Mouse (Mus musculus) adipocyte (in vitro differentiated cells): ENCODE results near the gene Mitd1.

Source experiments
- DNase-seq: peaks from one replicate; pipeline ENCODE4 v3.0.0-alpha.2; 2016; ENCODE audit warnings: low spot score

Mitd1 gene

DNA sequence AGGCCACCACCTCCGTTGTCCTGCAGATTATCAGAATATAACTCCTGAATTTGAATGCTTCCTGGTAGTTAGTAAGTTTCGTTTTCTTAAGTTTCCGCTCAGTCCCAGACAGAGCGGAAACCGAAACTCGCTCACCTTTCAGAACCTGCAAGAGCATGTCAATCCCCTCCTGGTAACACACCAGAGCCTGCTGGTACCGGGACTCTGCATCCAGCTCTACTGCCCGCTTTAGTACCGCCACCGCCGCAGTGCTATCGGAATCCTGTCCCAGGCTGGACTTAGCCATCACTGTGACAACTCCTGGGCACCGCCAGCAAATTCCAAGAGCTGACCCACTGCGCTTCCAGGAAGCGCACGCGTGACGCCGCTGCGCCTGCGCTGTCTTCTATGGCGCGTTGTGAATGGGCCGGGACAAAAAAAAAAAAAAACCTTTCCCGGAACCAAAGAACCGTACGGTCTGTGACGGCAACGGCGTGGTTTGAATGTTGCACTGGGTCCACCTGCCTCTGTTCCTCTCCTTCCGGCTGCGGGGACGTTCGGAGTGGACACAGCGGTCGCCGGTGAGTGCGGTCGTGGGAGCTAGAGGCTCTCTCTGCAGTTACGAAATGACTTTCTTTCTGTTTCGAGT, at the start of gene Mitd1, which contains the start of gene Mrpl30:
TSS of gene Mitd1 (minus strand) at position 387 of the 628 bp plus-strand sequence.
TSS of gene Mrpl30 (plus strand) at position 453 of the 628 bp plus-strand sequence.
- peak; percentile 95 for DNase-seq

DNA sequence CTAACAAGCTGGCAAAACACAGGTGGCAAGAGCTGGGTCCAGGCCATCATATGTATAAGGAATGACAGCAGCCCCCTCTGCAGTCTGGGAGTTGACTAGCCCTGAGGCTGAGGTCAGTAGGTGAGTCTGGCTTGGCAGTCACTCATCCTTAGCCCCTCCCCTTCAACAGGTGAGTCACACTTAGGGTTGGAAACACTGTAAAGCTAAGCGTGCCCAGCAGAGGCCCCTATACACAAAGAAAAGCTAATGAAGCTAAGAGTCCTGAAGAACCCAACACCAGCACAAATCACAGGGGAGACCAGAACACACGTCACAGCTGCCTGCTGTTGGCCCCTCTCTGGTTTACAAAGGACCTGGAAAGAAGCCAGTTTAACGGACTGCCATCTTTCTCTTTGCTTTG, 41.6 kb upstream of the Mitd1 start:
- no peak for DNase-seq

DNA sequence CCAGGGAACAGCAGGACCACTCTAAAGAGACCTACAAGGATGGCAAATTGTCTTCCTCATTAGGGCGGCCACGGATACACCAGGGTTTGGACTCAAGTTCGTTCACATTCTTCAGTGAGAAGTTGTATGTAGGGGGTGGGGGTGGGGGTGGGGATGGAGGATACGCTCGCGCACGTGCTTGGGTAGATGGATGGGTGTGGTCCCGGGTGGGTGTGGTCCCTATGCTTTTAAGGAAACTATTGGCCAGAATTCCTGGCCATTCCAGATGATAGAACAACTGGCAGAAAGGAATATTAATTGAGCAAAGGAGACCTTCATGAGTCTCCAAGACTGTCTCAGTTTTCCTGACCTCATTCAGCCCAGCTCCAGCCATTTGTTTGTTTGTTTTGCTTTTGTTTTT, 35.8 kb upstream of the Mitd1 start:
- no peak for DNase-seq

- no peak for DNase-seq
These were observed 32.3 kb upstream of the Mitd1 start for GRCm38 (mm10) chr1:37922536-37922935.

DNA sequence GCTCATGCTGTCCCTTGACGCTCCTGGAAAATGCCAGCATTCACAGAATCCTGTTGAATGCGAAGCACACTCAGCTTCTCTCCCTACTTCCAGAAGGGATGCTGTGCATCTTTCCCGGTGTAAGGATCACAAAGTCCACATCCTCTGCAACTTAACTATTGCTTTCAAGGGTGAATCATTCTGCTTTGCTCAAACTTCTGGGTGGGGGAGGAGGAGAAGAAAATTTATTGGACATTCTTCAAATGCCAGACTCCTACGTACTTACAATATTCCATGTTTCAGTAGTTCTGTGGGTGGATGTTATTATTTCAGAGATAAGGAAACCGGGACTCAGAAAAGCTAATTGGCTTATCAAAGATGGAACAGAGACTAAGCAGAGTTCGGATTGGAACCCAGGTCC, 27.9 kb upstream of the Mitd1 start:
- DNase-seq, result no peak

DNA sequence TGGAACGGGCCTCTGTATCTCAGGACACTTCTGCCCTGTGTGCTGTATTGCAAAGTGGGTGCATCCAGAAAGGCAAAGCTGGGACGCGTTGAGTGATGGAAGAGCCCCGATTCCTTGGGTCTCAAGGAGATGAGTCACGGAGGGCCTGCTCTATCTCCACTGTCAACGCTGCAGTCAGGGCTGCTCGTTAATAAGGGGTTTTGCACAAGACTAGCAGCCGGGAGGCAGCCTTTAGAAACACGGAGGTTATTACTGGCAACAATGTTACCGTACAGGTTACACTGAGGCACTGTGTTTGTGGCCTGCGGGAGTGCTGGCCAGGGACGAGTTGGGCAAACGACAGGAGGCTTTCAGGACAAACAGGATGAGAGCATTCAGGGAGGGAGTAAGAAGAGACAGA, 27.5 kb upstream of the Mitd1 start:
- no peak for DNase-seq

DNA sequence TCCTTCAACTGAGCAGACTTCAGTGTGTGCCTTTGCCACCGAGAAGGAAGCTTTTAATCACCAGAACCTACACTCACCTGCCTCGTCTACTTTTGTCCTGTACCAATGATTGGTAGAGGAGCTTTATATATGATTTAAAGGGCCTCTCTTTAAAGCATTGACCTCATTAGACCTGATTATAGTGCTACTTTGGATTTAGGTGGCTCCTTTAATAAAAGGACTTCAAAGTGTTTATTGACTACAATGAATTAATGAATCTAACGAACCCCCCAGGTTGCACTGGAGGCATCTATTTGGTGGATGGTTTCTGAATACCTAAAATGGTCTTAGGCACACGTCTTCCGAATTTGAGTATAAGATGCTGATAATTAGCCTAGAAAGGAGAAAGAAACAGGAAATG, 26.2 kb upstream of the Mitd1 start, which contains the start of gene Lyg2:
TSS of gene Lyg2 (minus strand) at position 101 of the 400 bp plus-strand sequence.
- no peak for DNase-seq

DNA sequence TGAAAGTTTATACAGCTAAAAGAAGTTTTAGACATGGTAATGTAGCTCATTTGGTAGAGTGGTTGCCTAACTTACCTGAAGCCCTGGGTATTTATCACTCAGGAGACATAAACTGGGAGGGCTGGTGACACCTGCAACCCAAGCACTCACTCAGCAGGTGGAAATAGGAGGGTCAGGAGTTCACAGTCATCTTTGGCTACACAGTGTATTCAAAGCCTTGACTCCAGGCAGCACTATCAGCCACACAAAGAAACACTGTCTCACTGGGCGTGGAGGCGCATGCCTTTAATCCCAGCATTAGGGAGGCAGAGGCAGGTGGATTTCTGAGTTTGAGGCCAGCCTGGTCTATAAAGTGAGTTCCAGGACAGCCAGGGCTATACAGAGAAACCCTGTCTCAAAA, 22.5 kb upstream of the Mitd1 start:
- no peak for DNase-seq

GRCm38 (mm10) chr1:37903178-37903577, 13.0 kb upstream of the Mitd1 start:
- DNase-seq, result peak; percentile 52

DNA sequence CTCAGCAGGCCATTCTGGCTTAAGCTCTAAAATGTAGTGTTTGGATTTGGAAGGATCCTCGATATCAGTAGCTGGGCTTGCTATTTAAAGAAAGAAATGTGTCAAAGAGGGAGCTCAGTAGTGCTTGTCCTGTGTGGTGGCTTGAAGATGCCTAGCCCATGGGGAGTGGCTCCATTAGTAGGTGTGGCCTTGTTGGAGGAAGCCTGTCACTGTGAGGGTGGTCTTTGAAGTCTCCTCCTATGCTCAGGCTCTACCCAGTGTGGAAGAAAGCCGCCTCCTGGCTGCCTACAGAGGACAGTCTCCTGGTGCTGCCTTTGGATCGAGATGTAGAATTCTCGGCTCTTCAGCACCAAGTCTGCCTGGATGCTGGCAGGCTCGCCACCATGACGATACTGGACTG, 10.1 kb upstream of the Mitd1 start:
- no peak for DNase-seq

GRCm38 (mm10) chr1:37899816-37900215, 9.6 kb upstream of the Mitd1 start:
- no peak for DNase-seq

DNA sequence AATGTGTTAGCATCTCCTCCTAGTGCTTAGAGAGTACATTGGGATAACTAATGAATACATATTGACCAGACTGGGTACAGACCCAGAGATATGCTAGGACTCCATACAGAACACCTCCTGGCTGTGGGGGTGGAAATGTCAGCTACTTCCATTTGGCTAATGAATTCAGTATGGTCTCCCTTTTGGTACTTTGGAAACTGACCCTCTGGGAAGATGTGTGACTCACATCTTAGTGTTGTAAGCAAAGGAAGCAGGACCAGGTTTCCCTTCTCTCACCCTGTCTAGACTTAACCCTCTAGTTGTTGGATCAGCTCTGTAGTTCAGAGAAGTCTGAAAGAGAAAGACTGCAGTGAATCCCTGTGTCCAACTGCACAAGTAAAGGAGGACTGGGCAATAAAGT, 4.4 kb upstream of the Mitd1 start:
- DNase-seq, result no peak

GRCm38 (mm10) chr1:37891400-37891799, 1.2 kb upstream of the Mitd1 start:
- peak; percentile 56 for DNase-seq

- DNase-seq, result no peak
These were observed 1.0 kb downstream of the Mitd1 start for GRCm38 (mm10) chr1:37889206-37889605.

DNA sequence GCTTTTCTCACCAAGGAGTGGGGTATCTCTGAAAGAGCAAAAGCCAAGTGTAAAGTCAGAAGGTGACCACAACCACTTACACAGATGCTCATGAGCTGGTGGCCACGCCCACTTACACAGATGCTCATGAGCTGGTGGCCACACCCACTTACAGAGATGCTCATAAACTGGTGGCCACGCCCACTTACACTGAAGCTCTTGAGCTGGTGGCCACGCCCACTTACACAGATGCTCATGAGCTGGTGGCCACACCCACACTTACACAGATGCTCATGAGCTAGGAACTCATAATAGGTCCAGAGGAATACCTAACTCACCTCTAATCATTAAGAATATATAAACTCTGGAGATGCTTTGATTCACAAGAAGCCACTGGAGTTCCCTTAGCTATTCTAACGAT, 5.8 kb downstream of the Mitd1 start:
- DNase-seq, result no peak

GRCm38 (mm10) chr1:37883411-37883810, 6.8 kb downstream of the Mitd1 start:
- DNase-seq, result no peak

DNA sequence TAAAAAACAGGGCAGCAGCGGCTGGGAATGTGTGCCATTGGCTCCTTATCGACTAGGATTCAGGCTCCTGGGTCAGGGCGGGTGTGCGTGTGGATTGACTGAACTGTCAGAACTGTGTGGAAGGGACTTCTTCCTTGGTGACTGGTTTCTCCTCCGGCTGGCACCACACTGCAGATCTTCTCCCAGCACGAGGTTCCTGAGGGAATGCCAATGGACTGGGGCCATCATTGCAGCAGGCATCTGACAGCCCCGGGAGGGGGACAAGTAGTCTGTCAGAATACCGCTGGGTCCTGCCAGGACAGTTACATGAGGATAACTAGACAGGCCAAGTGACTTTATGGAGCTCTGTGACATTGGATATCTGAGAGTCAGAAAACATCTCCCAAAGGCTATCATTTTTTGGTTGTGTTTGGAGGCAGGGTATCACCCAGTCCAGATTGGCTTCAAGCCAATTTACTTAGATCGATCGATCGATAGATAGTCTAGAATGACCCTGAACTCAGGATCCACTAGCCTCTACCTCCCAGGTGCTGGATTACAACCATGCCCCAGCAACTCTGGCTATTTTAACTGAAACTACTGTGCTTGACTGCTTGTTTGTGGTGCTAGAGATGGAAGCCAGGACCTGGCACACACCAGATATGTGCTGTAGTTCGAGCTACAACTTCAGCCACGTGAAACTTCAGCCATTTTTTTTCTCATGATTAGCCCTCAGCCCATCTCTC, 12.3 kb downstream of the Mitd1 start:
- DNase-seq, result peak; percentile 53

GRCm38 (mm10) chr1:37873157-37873556, 17.1 kb downstream of the Mitd1 start:
- no peak for DNase-seq

- peak; percentile 90 for DNase-seq
These were observed 17.8 kb downstream of the Mitd1 start for GRCm38 (mm10) chr1:37872131-37873067.

GRCm38 (mm10) chr1:37871704-37872103, 18.5 kb downstream of the Mitd1 start, which contains the start of gene Lipt1:
Lipt1 (plus strand) TSS chr1:37871738.
- DNase-seq, result no peak

- no peak for DNase-seq
These were observed 20.8 kb downstream of the Mitd1 start for GRCm38 (mm10) chr1:37869362-37869761.

DNA sequence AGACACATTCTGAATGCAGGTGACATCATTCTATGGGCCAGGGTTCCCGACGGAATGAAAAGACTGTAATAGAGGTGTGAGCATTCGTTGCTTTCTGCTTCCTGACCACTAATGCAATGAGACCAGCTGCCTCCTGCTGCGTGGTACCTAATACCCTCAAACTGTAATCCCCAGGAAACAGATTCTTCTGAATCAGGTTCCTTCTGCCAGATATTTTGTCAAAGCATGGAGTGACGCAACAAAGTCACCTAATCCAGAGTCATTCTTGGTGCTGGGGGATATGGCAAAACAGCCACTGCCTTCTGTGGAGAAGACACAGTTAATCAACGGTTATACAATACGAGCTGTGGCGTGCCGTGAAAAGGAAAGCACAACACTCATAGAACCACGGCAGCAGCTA, 21.6 kb downstream of the Mitd1 start:
- no peak for DNase-seq
